Mouse (Mus musculus): ENCODE results near the gene Wipf2.
"Not testable (repeated sequence)": the region's sequence is repeated elsewhere in the genome, so short reads cannot be mapped to it uniquely, and the experiment has no call there.

The Wipf2 gene

DNA sequence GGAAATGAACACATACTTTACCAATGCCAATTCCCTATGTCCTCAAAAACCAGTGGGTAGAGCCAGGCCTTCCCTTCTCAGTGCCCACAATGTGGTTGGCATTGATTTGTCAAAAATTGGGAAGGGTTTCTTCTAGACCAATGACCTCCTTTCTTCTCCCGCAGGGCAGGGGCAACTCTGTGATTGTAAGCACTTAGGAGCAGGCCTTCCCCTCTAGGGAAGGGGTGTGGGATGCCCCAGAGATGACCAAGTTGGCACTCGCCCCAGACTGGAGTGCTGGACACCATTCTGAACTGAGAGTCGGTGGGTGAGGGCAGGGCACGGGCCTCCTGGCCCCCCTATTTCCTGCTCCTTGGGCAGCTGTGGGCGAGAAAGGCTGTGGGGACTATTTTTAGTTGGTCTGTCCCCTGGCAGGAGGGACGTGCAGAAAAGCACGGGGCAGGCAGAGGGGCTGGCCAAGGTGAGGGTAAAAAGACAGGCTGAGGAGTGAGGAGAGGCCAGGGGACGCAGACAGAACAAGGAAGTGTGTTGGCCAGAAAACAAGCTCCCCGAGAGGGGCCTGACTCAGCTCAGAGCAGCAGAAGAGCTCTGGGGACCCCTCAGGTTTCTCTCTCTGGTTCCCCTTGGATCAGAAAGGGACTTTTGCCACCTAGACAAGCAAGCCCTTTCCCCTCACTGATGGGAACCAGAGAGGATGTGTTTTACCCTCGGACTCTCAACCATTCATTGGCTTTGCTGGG, 67.5 kb downstream of the Wipf2 start:
- in situ Hi-C loops (cut with MboI) = no loop called here

DNA sequence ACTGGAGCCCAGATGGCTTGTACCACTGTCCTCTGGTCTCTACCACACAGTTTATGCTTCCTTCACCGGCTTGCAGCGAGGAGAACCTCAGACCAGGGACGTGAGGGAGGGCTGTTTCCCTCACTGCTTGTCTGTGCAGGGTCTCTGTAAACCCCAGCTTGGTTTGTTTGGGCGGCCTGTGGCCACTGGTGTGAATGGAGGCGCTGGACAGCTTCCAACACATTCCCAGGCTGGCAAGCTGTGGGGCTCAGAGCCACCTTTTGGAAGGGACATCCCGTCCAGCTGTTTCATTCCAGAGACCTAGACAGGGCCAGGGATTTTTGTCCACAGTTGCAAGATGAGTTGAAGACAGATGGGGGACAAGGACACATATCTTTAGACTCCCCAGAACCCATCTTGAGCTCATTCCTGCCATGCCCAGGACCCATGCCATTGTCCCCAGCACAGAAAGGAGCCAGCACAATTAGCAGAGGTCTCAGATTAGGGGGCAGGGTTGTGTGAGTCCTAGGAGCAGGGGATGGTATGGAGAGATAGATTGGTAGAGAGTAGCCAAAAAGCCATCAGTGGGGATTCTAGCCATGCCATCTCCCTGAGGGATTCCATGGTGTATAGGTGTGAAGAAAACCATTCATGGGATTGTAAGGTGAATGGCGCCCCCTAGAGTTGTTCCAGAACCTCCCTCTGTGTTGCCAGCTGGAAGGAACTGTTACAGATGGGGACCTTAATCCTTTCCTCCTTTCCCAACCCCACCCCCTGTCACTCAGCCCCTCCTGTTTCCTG, 68.3 kb downstream of the Wipf2 start:
- in situ Hi-C loops (cut with MboI) = no loop called here

- in situ Hi-C loops (cut with MboI) = no loop called here
These were observed 69.1 kb downstream of the Wipf2 start for GRCm38 (mm10) chr11:98932293-98933091.

- in situ Hi-C loops (cut with MboI) = no loop called here
These were observed 69.7 kb downstream of the Wipf2 start for GRCm38 (mm10) chr11:98933151-98933550.

DNA sequence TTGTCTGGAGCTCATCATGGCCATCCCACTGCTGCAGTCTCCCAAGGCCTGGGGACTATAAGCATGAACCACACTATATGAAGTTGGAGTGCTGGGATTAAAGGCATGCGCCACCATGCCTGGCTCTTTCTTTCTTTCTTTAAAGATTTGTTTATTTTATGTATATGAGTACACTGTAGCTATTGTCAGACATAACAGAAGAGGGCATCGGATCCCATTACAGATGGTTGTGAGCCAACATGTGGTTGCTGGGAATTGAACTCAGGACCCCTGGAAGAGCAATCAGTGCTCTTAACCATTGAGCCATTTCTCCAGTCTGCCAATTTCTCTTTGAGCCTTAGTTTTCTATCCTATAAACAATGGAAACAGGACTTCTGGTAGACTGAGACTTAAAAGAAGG, 70.4 kb downstream of the Wipf2 start:
- in situ Hi-C loops (cut with MboI) = not testable (repeated sequence)

GRCm38 (mm10) chr11:98934367-98934766, 70.9 kb downstream of the Wipf2 start:
- in situ Hi-C loops (cut with MboI) = no loop called here

GRCm38 (mm10) chr11:98935123-98935522, 71.7 kb downstream of the Wipf2 start:
- in situ Hi-C loops (cut with MboI) = loop anchor here (5.0 kb wide), 1 partner anchor 37 kb away; no protein-coding TSS in a partner anchor

- in situ Hi-C loops (cut with MboI) = loop anchor here (5.0 kb wide), 1 partner anchor 36 kb away; no protein-coding TSS in a partner anchor
These were observed 72.7 kb downstream of the Wipf2 start for GRCm38 (mm10) chr11:98936170-98936569.

- in situ Hi-C loops (cut with MboI) = loop anchor here (5.0 kb wide), 1 partner anchor 35 kb away; no protein-coding TSS in a partner anchor
These were observed 73.4 kb downstream of the Wipf2 start for GRCm38 (mm10) chr11:98936606-98937409.

DNA sequence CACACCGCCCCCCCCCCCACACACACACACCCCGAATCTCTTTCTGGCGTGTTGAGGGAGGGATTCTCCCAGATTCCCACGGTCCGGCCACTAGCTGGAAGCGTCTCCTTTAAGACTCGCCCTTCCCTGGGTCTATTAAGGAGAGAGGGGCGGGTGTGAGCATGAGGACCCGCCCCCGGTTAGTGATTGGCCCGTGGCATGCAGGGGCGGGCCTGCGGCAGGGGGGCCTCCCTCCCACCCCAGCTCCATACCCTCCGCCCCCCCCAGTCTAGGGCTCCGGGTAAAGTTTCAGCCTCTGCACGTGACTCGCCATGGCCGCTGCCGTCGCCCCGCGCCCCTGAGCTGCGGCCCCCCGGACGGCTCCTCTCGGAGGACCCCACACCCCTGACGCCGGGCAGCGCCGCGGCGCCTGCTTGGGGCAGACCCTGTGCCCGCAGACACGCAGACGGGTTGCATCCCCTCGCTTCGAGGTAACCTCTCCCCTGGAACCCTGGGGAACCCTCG, 74.0 kb downstream of the Wipf2 start:
- in situ Hi-C loops (cut with MboI) = loop anchor here (5.0 kb wide), 1 partner anchor 35 kb away; no protein-coding TSS in a partner anchor

DNA sequence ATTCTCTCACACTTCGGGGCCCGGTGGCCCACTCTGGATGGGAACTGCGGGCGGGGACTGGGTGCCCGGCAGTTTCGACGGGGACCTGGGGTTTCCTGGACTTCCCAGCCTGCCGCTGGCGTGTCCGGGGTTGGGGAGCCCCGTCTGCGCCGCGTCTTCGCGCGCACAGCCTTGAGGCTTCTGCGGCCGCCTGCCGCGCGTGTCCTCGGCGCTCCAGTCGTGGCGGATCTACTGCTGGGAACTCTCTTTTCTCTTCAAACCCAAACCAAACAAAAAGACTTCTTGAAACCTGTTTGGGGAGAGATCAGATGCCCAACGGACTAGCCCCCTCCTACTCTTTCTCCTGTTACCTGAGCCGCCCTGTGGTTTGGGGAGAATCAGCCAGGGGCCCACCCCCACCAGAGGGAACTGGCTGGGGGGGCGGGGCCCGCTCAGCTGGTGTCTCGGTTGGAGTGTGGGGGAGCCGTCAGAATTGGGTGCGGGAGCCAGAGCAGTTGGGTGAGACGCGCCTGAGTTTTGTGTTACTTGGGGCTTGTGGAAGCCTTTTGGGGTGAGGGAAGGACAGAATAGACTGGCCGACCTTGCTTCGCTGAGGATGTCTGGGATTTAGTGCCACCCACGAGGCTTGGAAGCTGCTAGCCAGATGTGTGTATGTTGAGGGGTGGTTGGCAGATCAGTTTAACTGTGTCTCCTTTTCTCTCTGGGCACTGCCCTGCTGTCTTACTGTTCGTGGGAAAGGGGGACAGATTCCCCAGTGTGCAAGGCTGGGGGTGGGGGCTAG, 74.7 kb downstream of the Wipf2 start:
- in situ Hi-C loops (cut with MboI) = loop anchor here (5.0 kb wide), 1 partner anchor 34 kb away; no protein-coding TSS in a partner anchor

GRCm38 (mm10) chr11:98938701-98939083, 75.3 kb downstream of the Wipf2 start:
- in situ Hi-C loops (cut with MboI) = loop anchor here (5.0 kb wide), 1 partner anchor 34 kb away; no protein-coding TSS in a partner anchor

GRCm38 (mm10) chr11:98939084-98939952, 75.9 kb downstream of the Wipf2 start:
- in situ Hi-C loops (cut with MboI) = loop anchor here (5.0 kb wide), 1 partner anchor 33 kb away; no protein-coding TSS in a partner anchor

DNA sequence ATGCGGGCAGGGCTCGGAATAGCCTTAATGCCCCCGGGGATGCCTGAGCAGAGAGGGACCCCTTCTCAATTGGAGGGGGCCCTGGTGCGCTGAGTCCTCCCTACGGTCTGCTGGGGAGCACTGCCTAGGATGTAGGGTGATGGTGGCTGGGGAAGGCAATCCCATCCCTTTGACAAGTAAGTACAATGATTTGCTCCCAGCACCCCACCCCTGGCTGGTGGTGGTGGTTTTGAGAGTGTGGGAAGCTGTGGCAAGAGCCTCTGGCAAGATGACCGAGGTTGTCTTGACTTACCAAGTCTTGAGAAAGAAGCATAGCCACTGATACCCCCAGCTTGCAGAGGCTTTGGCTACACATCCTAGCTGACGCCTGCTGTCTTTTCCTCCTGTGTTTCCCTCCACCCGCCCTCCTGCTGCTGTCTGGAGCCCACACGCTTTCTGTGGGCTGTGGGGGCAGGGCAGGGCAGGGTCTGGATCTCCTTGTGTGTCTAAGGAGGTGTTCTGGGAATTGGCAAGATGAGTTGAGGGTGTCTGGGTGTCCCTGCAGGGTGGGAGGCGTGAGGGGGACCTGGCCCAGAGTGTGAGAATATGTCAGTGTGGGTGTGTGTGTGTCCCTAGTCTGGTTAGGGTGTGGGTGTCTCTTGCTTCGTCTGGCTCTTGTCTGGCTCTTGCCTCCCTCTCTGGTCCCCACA, 76.7 kb downstream of the Wipf2 start:
- in situ Hi-C loops (cut with MboI) = loop anchor here (5.0 kb wide), 1 partner anchor 32 kb away; no protein-coding TSS in a partner anchor

DNA sequence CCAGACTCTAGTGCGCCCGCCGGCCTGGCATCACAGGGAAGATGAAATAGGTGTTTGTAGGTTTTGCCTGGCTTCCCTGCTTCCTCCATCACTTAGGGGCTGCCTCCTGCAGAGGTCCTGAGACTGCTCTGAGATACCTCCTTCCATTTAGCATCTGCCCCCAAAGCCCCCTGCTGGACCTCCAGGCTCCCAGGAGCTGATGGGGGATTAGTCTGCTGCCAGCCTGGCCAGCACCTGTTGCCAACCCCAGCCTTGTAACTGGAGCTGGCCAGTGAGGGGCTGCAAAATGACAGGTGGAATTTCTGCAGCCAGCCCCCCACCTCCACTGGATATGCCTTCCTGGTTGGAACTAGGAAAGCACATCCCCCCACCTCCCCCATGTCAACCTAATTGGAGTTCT, 77.3 kb downstream of the Wipf2 start:
- in situ Hi-C loops (cut with MboI) = no loop called here

DNA sequence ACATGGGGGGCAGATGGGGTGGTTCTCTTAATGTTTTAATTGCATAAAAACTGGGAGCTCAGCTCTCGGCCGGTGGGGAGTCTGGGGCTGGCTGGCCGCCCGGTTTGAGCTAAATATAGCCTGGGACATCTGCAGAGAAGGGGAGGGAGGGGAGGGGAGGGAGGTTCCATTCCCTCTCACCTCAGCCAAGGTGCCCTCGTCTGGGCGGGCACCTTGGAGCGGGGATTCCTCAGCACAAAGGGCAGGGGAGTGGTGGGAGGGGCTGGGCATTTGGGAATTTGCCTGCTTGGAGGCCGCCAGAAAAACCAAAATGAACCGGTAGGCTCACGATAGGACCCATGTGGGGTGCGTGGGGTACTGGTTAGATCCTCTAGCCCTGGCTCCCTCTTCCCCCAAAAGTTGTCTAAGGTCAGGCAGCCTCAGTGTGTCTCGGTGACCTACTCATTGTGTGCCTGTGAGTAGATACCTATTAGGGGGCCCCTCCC, 77.9 kb downstream of the Wipf2 start:
- in situ Hi-C loops (cut with MboI) = no loop called here

GRCm38 (mm10) chr11:98941826-98942550, 78.5 kb downstream of the Wipf2 start:
- in situ Hi-C loops (cut with MboI) = no loop called here

DNA sequence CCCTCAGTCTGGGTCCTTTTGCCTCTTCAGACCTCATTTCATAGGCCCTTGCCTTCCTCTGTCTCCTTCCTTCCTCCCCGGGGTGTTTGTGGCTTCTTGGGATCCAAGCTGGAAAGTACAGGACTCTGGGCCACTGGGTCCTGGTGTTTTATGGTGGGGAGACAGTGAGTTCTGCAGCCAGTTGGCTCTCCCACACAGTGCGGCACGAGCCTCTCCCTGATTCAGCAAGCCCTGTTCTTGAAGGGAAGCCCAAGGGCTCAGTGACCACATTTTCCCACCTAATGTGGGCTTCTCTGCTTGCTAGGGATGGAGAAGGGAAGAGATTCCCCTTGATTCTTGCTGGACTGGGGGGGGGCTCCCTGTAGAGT, 79.1 kb downstream of the Wipf2 start:
- in situ Hi-C loops (cut with MboI) = no loop called here
